Comparison of ENCODE assay signal across 7 mouse cellular contexts in the genomic region with DNA sequence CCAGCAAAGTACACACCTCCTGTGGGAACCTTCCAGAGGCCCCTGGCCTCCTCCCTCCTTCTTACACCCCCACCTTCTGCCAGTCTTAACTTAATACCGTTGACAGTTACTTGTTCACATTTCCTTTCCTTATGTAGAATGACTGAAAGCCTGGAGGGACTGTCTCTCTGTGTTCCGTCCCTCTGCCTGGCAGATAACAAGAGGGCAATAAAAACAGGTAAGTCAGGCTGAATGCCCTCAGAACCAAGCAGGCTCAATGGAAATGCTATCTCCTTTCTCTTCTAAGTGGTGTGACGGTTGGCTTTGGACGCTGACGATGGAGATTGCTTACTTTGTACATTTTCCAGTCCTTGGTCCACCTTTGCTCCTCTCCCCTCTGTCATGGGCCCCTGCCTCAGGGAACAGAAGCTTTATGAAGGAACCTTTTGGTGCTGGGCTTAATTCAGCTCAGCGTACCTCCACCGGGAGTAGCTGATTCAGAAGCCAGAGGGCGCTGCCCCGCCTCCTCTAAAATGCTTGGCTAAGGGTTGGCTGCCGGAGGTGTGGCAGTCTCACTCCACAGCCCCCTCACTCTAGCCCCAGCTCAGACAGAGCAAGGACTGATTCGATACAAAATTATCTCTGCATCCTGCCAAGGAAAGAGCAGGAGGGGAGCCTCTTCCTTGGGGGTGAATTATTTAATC.
DNase-seq lines count a peak whose midpoint lies in the region; ATAC-seq and TF ChIP-seq lines count a peak whose summit lies in the region.

No protein-coding gene starts in this region.

- no peak for TF ChIP-seq EP300 in CH12.LX (IDR thresholded peaks at IDR 0.05; ENCODE audit: low read length)

- H3K9ac ChIP-seq in CH12.LX (ENCODE audit: insufficient read depth, low read depth), result no peak overlapping the region
- no peak overlapping the region for H3K9ac ChIP-seq in hindbrain, embryonic 16.5 days (ENCODE audit: low read depth, low read length)

- TF ChIP-seq RAD21 in CH12.LX (IDR thresholded peaks at IDR 0.05; ENCODE audit: low read depth, low read length), result peak; percentile 48

- H3K36me3 ChIP-seq in CH12.LX (replicated peaks in 1 of 2; ENCODE audit: control insufficient read depth in 1 of 2, insufficient read depth in 1 of 2, low read length in 1 of 2), result no peaks in the 10 kb centered on the region
- H3K36me3 ChIP-seq in forebrain, embryonic 10.5 days (replicated peaks), result no peaks in the 10 kb centered on the region
- H3K36me3 ChIP-seq in hindbrain, embryonic 16.5 days (ENCODE audit: control insufficient read depth, insufficient read depth, low read length), result no peaks in the 10 kb centered on the region

- dilution Hi-C loops in CH12.LX (cut with MboI; ENCODE audit: extremely low pct_ligation_motif_present, extremely low pct_unique_long_range_greater_than_20kb, low sequenced_read_pairs), result no loop called here

- H3K79me2 ChIP-seq in CH12.LX (replicated peaks; ENCODE audit: control insufficient read depth, extremely low read depth, insufficient read depth, poor library complexity, severe bottlenecking), result no peaks in the 10 kb centered on the region

- in situ Hi-C loops in CH12.LX (cut with MboI; ENCODE audit: low pct_ligation_motif_present, low pct_unique_long_range_greater_than_20kb, low sequenced_read_pairs), result no loop called here

- WGBS in forebrain, embryonic 10.5 days, result 17% methylated on average over 11 of the region's 11 CpGs
- WGBS in hindbrain, embryonic 16.5 days, result 15% methylated on average over 11 of the region's 11 CpGs

- no peak overlapping the region for H3K4me3 ChIP-seq in CH12.LX (replicated peaks in 1 of 3; ENCODE audit: low read depth in 2 of 3, low read length in 2 of 3, poor library complexity in 1 of 3)
- no peak overlapping the region for H3K4me3 ChIP-seq in forebrain, embryonic 10.5 days
- no peak overlapping the region for H3K4me3 ChIP-seq in hindbrain, embryonic 16.5 days (ENCODE audit: low read length)

- no peaks in the 10 kb centered on the region for H3K9me3 ChIP-seq in CH12.LX (replicated peaks; ENCODE audit: low read length)
- no peaks in the 10 kb centered on the region for H3K9me3 ChIP-seq in forebrain, embryonic 10.5 days
- H3K9me3 ChIP-seq in hindbrain, embryonic 16.5 days (ENCODE audit: control insufficient read depth, low read length), result no peaks in the 10 kb centered on the region

- intact Hi-C loops in left cerebral cortex, postnatal 36 days (cut with DNase I), result no loop called here

- TF ChIP-seq POLR2A in CH12.LX (IDR thresholded peaks at IDR 0.05; ENCODE audit: low read depth, low read length), result no peak

- peak in 1 of 2 experiments; percentile 62; a peak in 2 of 4 replicates for TF ChIP-seq CTCF in CH12.LX (conservative IDR thresholded peaks at IDR 0.05 in 1 of 2, IDR thresholded peaks at IDR 0.05 in 1 of 2; ENCODE audit: low read depth in 2 of 2, low read length in 2 of 2)

- DNase-seq in CH12.LX (ENCODE audit: extremely low read depth) (no peak), R1 (ENCODE audit: low read depth, low spot score) (peak; percentile 32)
- peak; percentile 35 for DNase-seq in forebrain, embryonic 10.5 days (ENCODE audit: extremely low spot score, low spot score)
- peak; percentile 33 to 48 for DNase-seq in left cerebral cortex, postnatal 36 days (ENCODE audit: low spot score in 2 of 2)
- peak; percentile 43 for DNase-seq in neural tube, embryonic 10.5 days (ENCODE audit: extremely low spot score, low spot score)
- peak; percentile 24 for DNase-seq in thymus, postnatal 0 days (ENCODE audit: low spot score)

- no peak overlapping the region for H3K4me2 ChIP-seq in CH12.LX (ENCODE audit: insufficient read depth, low read depth, poor library complexity, severe bottlenecking)
- peak overlapping the region; percentile 6; the same call in 1 of the 2 replicates for H3K4me2 ChIP-seq in hindbrain, embryonic 16.5 days (ENCODE audit: low read length)

- H3K27ac ChIP-seq in CH12.LX (ENCODE audit: insufficient read depth, low read depth), result no peak overlapping the region
- H3K27ac ChIP-seq in forebrain, embryonic 10.5 days, result no peak overlapping the region
- no peak overlapping the region for H3K27ac ChIP-seq in hindbrain, embryonic 16.5 days (ENCODE audit: low read depth, low read length)

- peak; percentile 87 for ATAC-seq in hindbrain, embryonic 16.5 days

- peaks cover 0 to 2% of the 10 kb centered on the region in 2 experiments; a peak in 1 of 4 replicates for H3K4me1 ChIP-seq in CH12.LX (ENCODE audit: control insufficient read depth in 1 of 2, insufficient read depth in 2 of 2)
- peaks cover 12% of the 10 kb centered on the region for H3K4me1 ChIP-seq in forebrain, embryonic 10.5 days
- H3K4me1 ChIP-seq in hindbrain, embryonic 16.5 days (ENCODE audit: control insufficient read depth, insufficient read depth, low read depth, low read length), result peaks cover 11% of the 10 kb centered on the region

- peaks cover 26% of the 10 kb centered on the region for H3K27me3 ChIP-seq in CH12.LX (replicated peaks)
- no peaks in the 10 kb centered on the region for H3K27me3 ChIP-seq in forebrain, embryonic 10.5 days (ENCODE audit: poor library complexity, severe bottlenecking)
- H3K27me3 ChIP-seq in hindbrain, embryonic 16.5 days (replicated peaks; ENCODE audit: control insufficient read depth, insufficient read depth, low read length), result no peaks in the 10 kb centered on the region

TF ChIP-seq in CH12.LX, 34 proteins besides CTCF, POLR2A, EP300 and RAD21:
- peak; percentile 47 for TF ChIP-seq SMC3 (IDR thresholded peaks at IDR 0.05; ENCODE audit: low read depth, low read length)
- TF ChIP-seq NELFE (IDR thresholded peaks at IDR 0.05; ENCODE audit: low read depth, low read length), result no peak
